Mouse (Mus musculus): ENCODE measurements at regions not wholly inside any gene's neighbourhood (a gene's known extent, or its start where the extent isn't known, plus 50 kb on each side); places are given as distances from the start of the nearest gene placed in this dataset.

DNA sequence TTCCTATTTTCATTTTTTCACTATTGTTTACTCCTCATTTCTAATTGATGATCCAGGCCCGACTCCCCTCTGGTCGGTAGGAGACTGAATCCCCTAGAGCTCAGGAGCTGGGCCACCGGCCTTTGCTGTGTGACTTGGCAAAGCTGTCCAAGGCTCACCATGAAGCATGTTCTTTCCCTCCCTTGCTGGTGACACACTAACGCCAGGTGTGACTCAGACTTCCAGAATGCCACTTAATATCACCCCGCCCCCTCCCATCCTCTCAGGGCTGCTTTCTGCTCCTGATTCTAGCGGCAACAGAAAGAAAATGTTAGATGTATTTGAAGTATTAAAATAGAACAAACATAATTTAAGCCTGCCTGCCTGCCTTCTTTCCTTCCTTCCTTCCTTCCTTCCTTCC lies 163.3 kb downstream of the Tex36 start:
- Histone ChIP-seq H3K36me3 (ENCODE audit: control insufficient read depth in 1 of 2, insufficient read depth in 2 of 2, low read length in 2 of 2) (no peaks in the 10 kb centered on the region), H3K9ac (ENCODE audit: control insufficient read depth, low read depth, low read length, poor library complexity, severe bottlenecking) (no peak overlapping the region), H3K79me2 (ENCODE audit: control insufficient read depth, insufficient read depth, low read length, poor library complexity) (no peaks in the 10 kb centered on the region), H3K9me3 (replicated peaks; ENCODE audit: insufficient read depth, low read length) (no peaks in the 10 kb centered on the region), H3K4me3 (ENCODE audit: control insufficient read depth in 1 of 2, insufficient read depth in 1 of 2, low read depth in 2 of 2, low read length in 2 of 2) (no peak overlapping the region), H3K4me1 (ENCODE audit: control insufficient read depth in 1 of 2, insufficient read depth in 2 of 2, low read length in 2 of 2) (no peaks in the 10 kb centered on the region), H3K27me3 (ENCODE audit: control insufficient read depth in 1 of 2, insufficient read depth in 2 of 2, low read length in 2 of 2) (no peaks in the 10 kb centered on the region), H3K27ac (ENCODE audit: control insufficient read depth, low read depth, low read length) (no peak overlapping the region)
- TF ChIP-seq CTCF (IDR thresholded peaks at IDR 0.05 in 2 of 3, conservative IDR thresholded peaks at IDR 0.05 in 1 of 3; ENCODE audit: control insufficient read depth in 1 of 3, insufficient read depth in 1 of 3, low read depth in 2 of 3, low read length in 3 of 3, poor library complexity in 1 of 3, severe bottlenecking in 1 of 3) (no peak), POLR2AphosphoS2 (IDR thresholded peaks at IDR 0.05; ENCODE audit: low read length) (no peak), MYC (IDR thresholded peaks at IDR 0.05; ENCODE audit: low read depth, low read length) (no peak), ELF1 (IDR thresholded peaks at IDR 0.05; ENCODE audit: low read depth, low read length) (no peak), HCFC1 (IDR thresholded peaks at IDR 0.05; ENCODE audit: low read depth, low read length) (no peak), CHD2 (IDR thresholded peaks at IDR 0.05; ENCODE audit: low read length) (no peak), ETS1 (IDR thresholded peaks at IDR 0.05; ENCODE audit: low read depth, low read length) (no peak), ZNF384 (IDR thresholded peaks at IDR 0.05; ENCODE audit: low read depth, low read length) (no peak), RCOR1 (IDR thresholded peaks at IDR 0.05; ENCODE audit: low read depth, low read length) (no peak), MYB (IDR thresholded peaks at IDR 0.05; ENCODE audit: low read depth, low read length) (no peak), NELFE (IDR thresholded peaks at IDR 0.05; ENCODE audit: low read depth, low read length) (no peak), SMC3 (IDR thresholded peaks at IDR 0.05; ENCODE audit: low read depth, low read length) (no peak), MXI1 (IDR thresholded peaks at IDR 0.05; ENCODE audit: low read depth, low read length) (no peak), USF2 (IDR thresholded peaks at IDR 0.05; ENCODE audit: borderline replicate concordance in 1 of 2, insufficient read depth in 1 of 2, low read depth in 1 of 2, low read length in 2 of 2) (no peak), POLR2A (IDR thresholded peaks at IDR 0.05; ENCODE audit: control insufficient read depth in 1 of 2, insufficient read depth in 1 of 2, low read depth in 1 of 2, low read length in 2 of 2, poor library complexity in 1 of 2) (no peak), MAZ (IDR thresholded peaks at IDR 0.05; ENCODE audit: low read depth, low read length) (no peak), MAX (IDR thresholded peaks at IDR 0.05; ENCODE audit: low read length) (no peak), GATA1 (IDR thresholded peaks at IDR 0.05; ENCODE audit: low read depth, low read length) (no peak)
- no peak for DNase-seq (ENCODE audit: low read depth, low spot score)

DNA sequence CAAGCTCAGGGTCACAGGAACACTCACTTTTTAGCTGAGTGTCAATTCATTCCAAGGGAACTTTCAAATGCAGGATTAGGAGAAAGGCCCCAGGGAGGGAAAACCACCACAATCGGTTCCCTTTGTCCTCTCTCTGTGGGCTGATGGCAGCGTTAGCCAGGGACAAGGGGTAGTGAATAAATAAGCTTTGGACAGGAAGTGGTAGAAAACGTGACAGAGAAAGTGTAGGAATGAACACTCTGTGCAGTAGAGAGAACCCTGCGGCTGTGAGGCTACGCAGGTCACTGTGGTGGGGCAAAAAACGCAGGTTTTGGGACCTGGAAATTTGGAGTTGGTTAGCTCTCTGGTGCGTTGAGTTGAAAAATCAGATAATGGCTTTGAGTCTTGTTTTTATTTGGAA lies 164.1 kb downstream of the Tex36 start:
- no peak for DNase-seq (ENCODE audit: low read depth, low spot score)
- Histone ChIP-seq H3K4me3 (ENCODE audit: control insufficient read depth in 1 of 2, insufficient read depth in 1 of 2, low read depth in 2 of 2, low read length in 2 of 2) (no peak overlapping the region), H3K4me1 (ENCODE audit: control insufficient read depth in 1 of 2, insufficient read depth in 2 of 2, low read length in 2 of 2) (no peaks in the 10 kb centered on the region), H3K9ac (ENCODE audit: control insufficient read depth, low read depth, low read length, poor library complexity, severe bottlenecking) (no peak overlapping the region), H3K36me3 (ENCODE audit: control insufficient read depth in 1 of 2, insufficient read depth in 2 of 2, low read length in 2 of 2) (no peaks in the 10 kb centered on the region), H3K9me3 (replicated peaks; ENCODE audit: insufficient read depth, low read length) (no peaks in the 10 kb centered on the region), H3K79me2 (ENCODE audit: control insufficient read depth, insufficient read depth, low read length, poor library complexity) (no peaks in the 10 kb centered on the region), H3K27ac (ENCODE audit: control insufficient read depth, low read depth, low read length) (no peak overlapping the region), H3K27me3 (ENCODE audit: control insufficient read depth in 1 of 2, insufficient read depth in 2 of 2, low read length in 2 of 2) (no peaks in the 10 kb centered on the region)
- TF ChIP-seq POLR2A (IDR thresholded peaks at IDR 0.05; ENCODE audit: control insufficient read depth in 1 of 2, insufficient read depth in 1 of 2, low read depth in 1 of 2, low read length in 2 of 2, poor library complexity in 1 of 2) = no peak
- no peak for TF ChIP-seq POLR2AphosphoS2 (IDR thresholded peaks at IDR 0.05; ENCODE audit: low read length)
- TF ChIP-seq BHLHE40 (IDR thresholded peaks at IDR 0.05; ENCODE audit: borderline replicate concordance, low read depth, low read length) = no peak
- TF ChIP-seq ZMIZ1 (IDR thresholded peaks at IDR 0.05; ENCODE audit: low read depth, low read length) = no peak
- no peak for TF ChIP-seq JUND (IDR thresholded peaks at IDR 0.05; ENCODE audit: low read depth, low read length)
- no peak for TF ChIP-seq SMC3 (IDR thresholded peaks at IDR 0.05; ENCODE audit: low read depth, low read length)
- no peak for TF ChIP-seq MEF2A (IDR thresholded peaks at IDR 0.05; ENCODE audit: extremely low read depth, insufficient replicate concordance, low read depth, low read length, poor library complexity, severe bottlenecking)
- TF ChIP-seq MYB (IDR thresholded peaks at IDR 0.05; ENCODE audit: low read depth, low read length) = no peak
- TF ChIP-seq MYC (IDR thresholded peaks at IDR 0.05; ENCODE audit: low read depth, low read length) = no peak
- TF ChIP-seq E2F4 (IDR thresholded peaks at IDR 0.05; ENCODE audit: borderline replicate concordance, low read depth, low read length) = no peak
- no peak for TF ChIP-seq ETS1 (IDR thresholded peaks at IDR 0.05; ENCODE audit: low read depth, low read length)
